Mouse (Mus musculus) intestine, embryonic 15.5 days (tissue): ENCODE measurements around the gene Bzw1. TPM values are rescaled to one million over a fixed set of nuclear protein-coding genes. Genes with fewer than 3 reads are reported as not detected.
"Not testable (repeated sequence)": the region's sequence is repeated elsewhere in the genome, so short reads cannot be mapped to it uniquely, and the experiment has no call there.

ENCODE experiments used
- ATAC-seq: fragments of 200-750 bp; cut with Nextera tagmentation; 2 replicates; pipeline ENCODE4 v1.8.0; 2017; ENCODE audit warnings: moderate TSS enrichment, moderate library complexity
- H3K27ac ChIP-seq: fragments of 300-500 bp; sonication (generic); 2 replicates; pipeline ENCODE4 v1.5.1; 2015; ENCODE audit warnings: mild to moderate bottlenecking, inconsistent platforms
- H3K27me3 ChIP-seq: fragments of 300-500 bp; sonication (generic); replicated peaks from 2 replicates; pipeline ENCODE4 v1.6.1; 2015; ENCODE audit warnings: inconsistent platforms
- H3K36me3 ChIP-seq: fragments of 300-500 bp; sonication (generic); 2 replicates; pipeline ENCODE4 v1.6.1; 2015; ENCODE audit warnings: inconsistent platforms
- H3K4me1 ChIP-seq: fragments of 300-500 bp; sonication (generic); replicated peaks from 2 replicates; pipeline ENCODE4 v1.6.1; 2015; ENCODE audit warnings: inconsistent platforms
- H3K4me2 ChIP-seq: fragments of 300-500 bp; sonication (generic); replicated peaks from 2 replicates; pipeline ENCODE4 v1.6.1; 2015; ENCODE audit warnings: mild to moderate bottlenecking, inconsistent platforms
- H3K4me3 ChIP-seq: fragments of 300-500 bp; sonication (generic); replicated peaks from 2 replicates; pipeline ENCODE4 v1.5.1; 2015; ENCODE audit warnings: inconsistent platforms
- H3K9ac ChIP-seq: fragments of 300-500 bp; sonication (generic); 2 replicates; pipeline ENCODE4 v1.6.1; 2015; ENCODE audit warnings: inconsistent platforms
- H3K9me3 ChIP-seq: fragments of 300-500 bp; sonication (generic); 2 replicates; pipeline ENCODE4 v1.6.1; 2016; ENCODE audit warnings: inconsistent platforms
- WGBS: fragments of 180-500 bp; shearing (Covaris S2); methylation state at CpG from one replicate; pipeline ENCODE4 v1.1.7; 2015; 5-methylcytosine and 5-hydroxymethylcytosine counted together
- polyA plus RNA-seq: library from polyadenylated mRNA; unstranded; fragments of >200 nt; fragmentation: Nextera tagmentation; extraction: Ambion mirVana; gene quantifications from 2 replicates; pipeline ENCODE4 v1.2.1, GENCODE M21; 2015

Bzw1 gene
- polyA plus RNA-seq, 1 experiment from 2014 or later, result 358 TPM

DNA sequence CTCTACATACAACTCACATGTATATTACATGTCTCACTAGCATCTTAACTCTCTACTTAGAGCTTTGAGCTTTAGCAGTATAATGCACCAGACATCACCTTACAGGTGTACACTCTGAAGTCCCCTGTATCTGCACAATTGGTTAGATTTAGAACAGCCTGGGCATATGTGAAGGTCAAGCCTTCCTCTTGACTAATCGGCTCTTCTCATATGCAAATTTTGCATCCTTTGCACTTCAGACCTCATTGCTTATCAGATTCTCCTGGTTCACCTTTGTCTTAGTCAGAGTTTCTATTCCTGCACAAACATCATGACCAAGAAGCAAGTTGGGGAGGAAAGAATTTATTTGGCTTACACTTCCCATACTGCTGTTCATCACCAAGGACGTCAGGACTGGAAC is 23.0 kb upstream of the Bzw1 start:
- Histone ChIP-seq H3K4me1 (no peaks in the 10 kb centered on the region), H3K9ac (no peak overlapping the region), H3K27ac (no peak overlapping the region), H3K9me3 (no peaks in the 10 kb centered on the region), H3K27me3 (no peaks in the 10 kb centered on the region), H3K4me2 (no peak overlapping the region), H3K4me3 (no peak overlapping the region), H3K36me3 (no peaks in the 10 kb centered on the region)
- WGBS, result 76% methylated on average over 2 of the region's 2 CpGs
- ATAC-seq, result no peak

DNA sequence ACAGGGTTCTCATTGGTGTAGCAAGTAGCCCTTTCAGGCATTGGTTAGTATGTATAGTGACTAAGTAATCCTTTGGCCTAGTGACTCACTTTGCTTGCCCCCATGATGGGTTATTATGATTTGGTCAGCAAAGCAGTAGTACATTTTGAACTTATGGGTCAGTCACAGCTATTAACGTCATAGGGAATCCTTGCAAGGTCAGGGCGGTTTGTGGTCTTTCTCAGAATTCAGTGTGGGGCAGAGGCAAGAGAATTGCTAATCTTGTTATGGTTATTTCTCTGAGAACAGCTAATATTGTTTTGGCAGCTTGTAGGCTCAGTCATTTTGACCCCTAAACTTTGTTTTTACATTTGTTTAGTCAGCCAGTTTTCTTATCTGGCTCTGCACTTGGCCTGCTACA is 18.4 kb upstream of the Bzw1 start:
- 76% methylated on average over 2 of the region's 2 CpGs for WGBS
- not testable (repeated sequence) for H3K27me3 ChIP-seq, H3K4me1 ChIP-seq, H3K4me3 ChIP-seq, H3K4me2 ChIP-seq, H3K9ac ChIP-seq, ATAC-seq, H3K36me3 ChIP-seq, H3K27ac ChIP-seq, H3K9me3 ChIP-seq

DNA sequence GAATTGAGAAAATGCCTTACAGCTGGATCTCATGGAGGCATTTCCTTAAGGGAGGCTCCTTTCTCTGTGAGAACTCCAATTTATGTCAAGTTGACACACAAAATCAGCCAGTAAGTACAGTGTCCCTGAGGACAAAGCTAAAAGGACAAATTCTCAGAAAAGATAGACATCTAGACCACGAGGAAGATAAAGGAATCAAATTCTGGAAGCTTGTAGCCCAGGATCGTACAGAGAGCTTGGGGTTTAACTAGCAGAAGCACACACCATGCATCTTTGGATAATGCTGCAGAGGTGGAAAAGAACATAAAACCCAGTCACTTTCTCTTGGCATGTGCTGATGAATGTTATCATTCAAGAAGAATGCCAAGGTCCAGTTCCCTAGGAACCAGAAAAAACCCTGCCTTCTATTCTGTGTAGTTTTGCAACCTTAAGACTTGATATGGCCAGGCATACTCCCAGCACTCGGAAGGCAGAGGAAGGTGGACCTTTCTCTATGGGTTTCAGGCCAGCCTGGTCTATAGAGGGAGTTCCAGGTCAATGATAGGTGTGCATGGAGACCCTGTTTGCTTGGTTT is 17.0 kb upstream of the Bzw1 start:
- no peaks in the 10 kb centered on the region for H3K9me3 ChIP-seq
- no peak overlapping the region for H3K27ac ChIP-seq
- no peak overlapping the region for H3K9ac ChIP-seq
- H3K4me3 ChIP-seq, result no peak overlapping the region
- no peak for ATAC-seq
- 72% methylated on average over 3 of the region's 3 CpGs for WGBS
- H3K36me3 ChIP-seq, result no peaks in the 10 kb centered on the region
- no peaks in the 10 kb centered on the region for H3K27me3 ChIP-seq
- no peak overlapping the region for H3K4me2 ChIP-seq
- H3K4me1 ChIP-seq, result no peaks in the 10 kb centered on the region

DNA sequence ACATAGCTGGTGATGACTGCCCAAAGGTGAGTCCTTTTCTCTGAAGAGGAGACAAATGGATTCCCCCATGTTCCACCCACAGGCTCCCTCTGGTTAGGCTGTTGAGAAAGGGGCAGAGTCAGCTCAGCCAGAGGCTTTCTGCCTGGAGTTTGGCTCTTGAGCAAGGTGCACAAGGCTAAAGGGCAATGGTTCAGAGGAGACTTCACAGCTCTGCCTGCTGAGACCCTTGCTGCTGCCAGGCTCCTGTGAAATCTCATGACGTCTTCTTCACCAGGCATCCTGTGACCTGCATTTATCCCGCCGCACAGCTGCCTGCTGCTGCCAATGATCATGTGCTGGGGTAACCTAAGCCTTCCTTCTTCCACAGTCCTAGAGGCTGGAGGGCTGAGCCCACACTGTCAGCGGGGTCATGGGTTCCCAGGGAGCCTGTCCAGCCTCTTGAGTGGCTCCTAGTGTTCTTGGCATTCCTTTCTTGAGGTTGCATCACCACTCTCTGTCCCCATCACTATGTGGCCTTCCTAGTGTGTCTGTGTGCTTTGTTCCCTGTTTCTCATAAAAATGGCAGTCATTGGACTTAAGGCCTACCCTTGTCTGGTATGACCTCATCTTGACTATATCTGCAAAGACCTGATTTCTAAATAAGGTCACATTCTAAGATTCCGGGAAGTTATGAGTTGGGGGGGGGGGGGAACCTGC is 10.0 kb upstream of the Bzw1 start:
- no peaks in the 10 kb centered on the region for H3K4me1 ChIP-seq
- WGBS, result 77% methylated on average over 5 of the region's 5 CpGs
- H3K9me3 ChIP-seq, result no peaks in the 10 kb centered on the region
- H3K36me3 ChIP-seq, result no peaks in the 10 kb centered on the region
- no peaks in the 10 kb centered on the region for H3K27me3 ChIP-seq
- H3K4me3 ChIP-seq, result no peak overlapping the region
- no peak overlapping the region for H3K27ac ChIP-seq
- H3K9ac ChIP-seq, result no peak overlapping the region
- no peak for ATAC-seq
- no peak overlapping the region for H3K4me2 ChIP-seq

DNA sequence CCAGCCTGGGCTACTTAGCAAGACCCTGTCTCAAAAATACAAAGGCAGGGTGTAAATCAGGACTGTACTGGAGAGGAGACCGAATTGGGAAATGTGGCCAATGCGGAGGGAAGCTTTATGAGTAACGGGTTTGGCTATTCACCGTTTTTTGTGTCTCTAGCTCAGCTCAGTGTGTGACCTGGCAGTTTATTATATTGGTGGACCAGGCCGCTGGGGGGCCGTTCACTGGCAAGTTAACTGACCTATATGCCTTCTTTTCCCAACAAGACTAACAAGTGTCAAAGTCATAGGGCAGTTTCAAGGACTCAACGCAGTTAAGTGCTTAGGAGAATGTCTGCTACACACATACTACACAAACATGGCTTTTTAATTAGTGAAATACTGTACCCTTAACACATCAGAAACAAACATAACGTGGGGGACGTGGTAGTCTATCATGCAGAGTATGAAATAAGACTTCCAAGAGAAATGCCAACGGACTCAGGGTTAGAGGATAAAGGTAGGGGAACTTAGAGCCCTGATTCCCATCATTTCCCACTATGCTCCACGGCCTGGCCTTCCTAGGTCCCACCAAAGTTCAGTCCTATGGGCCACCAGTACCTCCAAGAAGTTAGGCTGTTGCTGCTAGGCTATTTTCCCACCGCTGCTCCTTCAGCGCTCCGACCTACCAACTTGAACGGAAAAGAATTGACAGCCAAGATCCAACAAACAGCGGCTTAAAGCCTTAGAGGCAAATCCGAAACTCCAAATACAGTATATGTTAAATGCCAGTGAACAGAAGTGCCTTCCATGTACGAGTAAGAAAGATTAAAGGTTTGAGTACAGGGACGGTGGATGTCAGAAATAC is 1.1 kb upstream of the Bzw1 start:
- Histone ChIP-seq H3K9me3 (no peaks in the 10 kb centered on the region), H3K4me1 (peaks cover 8% of the 10 kb centered on the region), H3K4me3 (peak overlapping the region; percentile 97), H3K4me2 (peak overlapping the region; percentile 74), H3K27me3 (no peaks in the 10 kb centered on the region), H3K9ac (peak overlapping the region; percentile 91), H3K36me3 (0 out of 2 replicates have a peak, but pooled peaks cover 8% of the 10 kb centered on the region), H3K27ac (peak overlapping the region; percentile 97)
- WGBS, result 39% methylated on average over 19 of the region's 19 CpGs
- no peak for ATAC-seq

DNA sequence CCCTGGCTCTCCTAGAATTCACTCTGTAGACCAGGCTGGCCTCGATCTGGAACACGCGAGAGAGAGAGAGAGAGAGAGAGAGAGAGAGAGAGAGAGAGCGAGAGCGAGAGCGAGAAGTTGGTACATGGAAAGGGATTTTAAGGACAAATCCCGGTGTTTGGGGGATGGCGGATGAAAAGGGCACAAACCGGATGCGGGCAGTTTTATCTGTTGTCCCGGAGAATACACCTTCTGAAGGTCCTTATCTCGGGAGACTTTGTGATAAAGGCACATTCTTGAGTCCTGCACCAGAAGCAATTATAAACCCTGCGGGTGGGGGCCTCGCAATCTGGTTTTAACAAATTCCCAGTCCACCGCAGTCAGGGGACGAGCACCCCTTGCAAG is 438 bp upstream of the Bzw1 start:
- Histone ChIP-seq H3K36me3 (peaks cover 13% of the 10 kb centered on the region; the same call in 1 of the 2 replicates), H3K27ac (peak overlapping the region; percentile 97), H3K4me3 (peak overlapping the region; percentile 97), H3K4me2 (peak overlapping the region; percentile 74), H3K9ac (peak overlapping the region; percentile 91), H3K9me3 (no peaks in the 10 kb centered on the region), H3K27me3 (no peaks in the 10 kb centered on the region), H3K4me1 (peaks cover 8% of the 10 kb centered on the region)
- no peak; the same call in 1 of the 2 replicates for ATAC-seq
- WGBS, result under 1% methylated on average over 15 of the region's 16 CpGs

DNA sequence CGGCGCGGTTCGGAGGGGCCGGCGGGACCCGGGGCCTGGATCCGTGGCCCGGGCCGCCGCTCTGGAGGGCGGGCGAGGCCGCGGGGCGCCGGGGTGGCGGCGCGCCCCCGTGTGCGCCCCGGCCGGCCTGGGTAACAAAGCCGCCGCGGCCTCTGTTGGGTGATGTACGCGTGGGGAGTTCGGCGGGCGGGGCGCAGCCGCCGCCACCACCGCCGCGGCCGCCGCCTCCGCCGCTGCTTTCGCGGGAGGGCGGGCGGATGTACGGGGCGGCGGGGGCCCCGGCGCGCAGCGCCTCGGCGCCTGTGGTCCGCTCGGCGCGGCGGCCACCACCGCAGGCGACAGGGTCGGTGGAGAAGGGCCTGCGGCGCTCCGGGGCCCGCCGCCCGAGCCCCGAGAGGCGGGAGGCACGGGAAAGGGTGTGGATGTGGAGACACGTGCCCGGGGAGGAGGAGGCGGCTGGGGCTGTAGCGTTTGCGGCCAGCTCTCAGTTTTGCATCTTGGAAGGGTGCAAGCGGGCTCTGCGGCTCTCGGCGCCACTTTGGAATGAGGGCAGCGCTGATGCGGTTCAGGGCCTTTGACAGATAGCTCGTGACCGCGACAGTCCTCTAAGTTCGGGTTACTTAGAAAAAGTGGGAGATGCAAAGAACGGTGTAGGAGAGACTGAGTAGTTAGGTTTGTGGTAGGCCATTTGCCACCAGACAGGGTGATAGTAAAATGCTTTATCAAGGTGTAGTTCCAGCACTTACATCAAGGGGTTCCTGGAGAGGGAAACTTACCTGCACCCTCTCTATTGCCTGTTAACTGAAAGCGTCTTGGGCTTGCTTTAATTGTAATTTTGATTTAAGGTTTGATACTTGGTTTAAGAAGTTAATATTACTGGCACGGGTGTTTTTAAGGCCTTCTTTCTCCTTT is 842 bp downstream of the Bzw1 start:
- Histone ChIP-seq H3K27me3 (no peaks in the 10 kb centered on the region), H3K4me3 (peak overlapping the region; percentile 97), H3K27ac (peak overlapping the region; percentile 97), H3K4me2 (peak overlapping the region; percentile 57), H3K36me3 (peaks cover 14% of the 10 kb centered on the region; the same call in 1 of the 2 replicates), H3K9me3 (no peaks in the 10 kb centered on the region), H3K4me1 (peaks cover 8% of the 10 kb centered on the region), H3K9ac (peak overlapping the region; percentile 91)
- WGBS, result under 1% methylated on average over 54 of the region's 90 CpGs
- peak; percentile 79 for ATAC-seq

DNA sequence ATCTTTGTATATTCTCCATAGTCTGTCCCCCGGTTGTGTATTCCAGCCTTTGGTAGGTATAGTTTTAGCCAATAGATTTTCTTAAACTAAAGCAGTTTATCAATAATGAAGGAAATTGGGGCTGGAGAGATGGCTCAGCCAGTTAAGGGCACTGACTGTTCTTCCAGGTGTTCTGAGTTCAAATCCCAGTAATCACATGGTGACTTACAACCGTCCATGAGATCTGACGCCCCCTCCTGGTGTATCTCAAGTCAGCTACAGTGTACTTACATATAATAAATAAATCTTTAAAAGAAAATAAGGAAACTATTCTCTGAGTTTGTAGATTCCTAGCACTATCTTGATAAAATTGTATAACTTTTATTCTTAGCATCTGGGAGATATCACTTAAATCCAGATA is 2.6 kb downstream of the Bzw1 start:
- 97% methylated on average over 3 of the region's 3 CpGs for WGBS
- no peak for ATAC-seq
- H3K27me3 ChIP-seq, result no peaks in the 10 kb centered on the region
- H3K9ac ChIP-seq, result no peak overlapping the region
- H3K4me1 ChIP-seq, result peaks cover 8% of the 10 kb centered on the region
- H3K9me3 ChIP-seq, result no peaks in the 10 kb centered on the region
- no peak overlapping the region for H3K27ac ChIP-seq
- H3K36me3 ChIP-seq, result peaks cover 16% of the 10 kb centered on the region; the same call in 1 of the 2 replicates
- H3K4me3 ChIP-seq, result no peak overlapping the region
- H3K4me2 ChIP-seq, result no peak overlapping the region

DNA sequence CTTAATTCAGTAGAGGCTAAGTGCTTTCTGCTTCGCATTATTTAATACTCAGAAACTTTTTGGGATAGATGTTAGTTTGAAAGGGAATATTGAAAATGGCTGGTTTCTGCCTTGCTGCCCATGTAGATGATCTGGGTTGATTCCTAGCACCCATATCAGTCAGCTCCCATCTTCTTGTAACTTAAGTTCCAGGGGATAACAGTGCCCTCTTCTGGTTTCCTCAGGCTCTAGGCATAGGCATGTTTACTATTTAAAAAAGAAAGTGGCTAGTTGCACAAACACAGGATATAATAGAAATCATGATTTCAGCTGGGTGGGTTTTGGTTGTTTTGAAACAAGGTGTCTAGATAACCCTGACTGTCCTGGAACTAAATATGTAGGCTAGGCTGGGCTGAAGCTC is 3.5 kb downstream of the Bzw1 start:
- H3K9ac ChIP-seq, result no peak overlapping the region
- no peak overlapping the region for H3K4me2 ChIP-seq
- peaks cover 24% of the 10 kb centered on the region for H3K36me3 ChIP-seq
- H3K4me1 ChIP-seq, result peaks cover 7% of the 10 kb centered on the region
- no peaks in the 10 kb centered on the region for H3K27me3 ChIP-seq
- 97% methylated on average over 1 of the region's 1 CpGs for WGBS
- ATAC-seq, result no peak
- no peak overlapping the region for H3K4me3 ChIP-seq
- no peak overlapping the region for H3K27ac ChIP-seq
- no peaks in the 10 kb centered on the region for H3K9me3 ChIP-seq

DNA sequence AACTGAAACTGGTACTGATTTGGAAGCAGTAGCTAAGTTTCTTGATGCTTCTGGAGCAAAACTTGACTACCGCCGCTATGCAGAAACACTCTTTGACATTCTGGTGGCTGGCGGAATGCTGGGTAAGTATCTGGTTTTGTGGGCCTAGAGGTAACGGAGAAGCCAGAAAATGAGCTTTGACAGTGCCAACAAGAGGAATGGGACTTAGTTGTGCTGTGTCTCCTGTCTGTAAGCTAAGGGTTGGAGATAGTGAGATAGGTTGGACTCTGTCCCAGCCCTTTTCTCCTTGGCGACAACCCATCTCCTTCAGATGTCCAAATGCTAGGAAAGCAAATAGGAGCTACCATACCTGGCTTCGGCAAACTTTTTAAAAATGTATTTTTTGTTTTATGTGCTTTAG is 5.0 kb downstream of the Bzw1 start:
- H3K9me3 ChIP-seq, result no peaks in the 10 kb centered on the region
- no peaks in the 10 kb centered on the region for H3K27me3 ChIP-seq
- no peak overlapping the region for H3K27ac ChIP-seq
- no peak for ATAC-seq
- no peak overlapping the region for H3K9ac ChIP-seq
- H3K4me2 ChIP-seq, result no peak overlapping the region
- peaks cover 33% of the 10 kb centered on the region for H3K36me3 ChIP-seq
- H3K4me3 ChIP-seq, result no peak overlapping the region
- H3K4me1 ChIP-seq, result no peaks in the 10 kb centered on the region
- WGBS, result 91% methylated on average over 6 of the region's 6 CpGs

DNA sequence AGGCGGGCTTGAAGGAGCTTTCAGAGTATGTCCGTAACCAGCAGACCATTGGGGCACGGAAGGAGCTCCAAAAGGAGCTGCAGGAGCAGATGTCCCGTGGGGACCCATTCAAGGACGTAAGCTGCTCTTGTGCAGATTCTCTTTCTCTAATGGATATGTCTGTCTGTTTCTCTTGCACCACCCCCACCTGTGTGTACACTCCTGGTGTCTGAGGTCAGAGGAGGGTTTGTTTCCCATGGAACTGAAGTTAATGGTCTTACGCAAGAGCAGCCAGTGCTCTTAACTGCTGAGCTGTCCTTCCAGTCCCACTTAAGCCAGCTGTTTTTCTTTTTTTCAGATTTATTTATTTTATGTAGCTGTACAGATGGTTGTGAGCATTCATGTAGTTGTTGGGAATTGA is 8.7 kb downstream of the Bzw1 start:
- WGBS, result 82% methylated on average over 6 of the region's 6 CpGs
- no peak overlapping the region for H3K9ac ChIP-seq
- H3K4me1 ChIP-seq, result no peaks in the 10 kb centered on the region
- H3K27me3 ChIP-seq, result no peaks in the 10 kb centered on the region
- ATAC-seq, result no peak
- no peak overlapping the region for H3K4me3 ChIP-seq
- H3K9me3 ChIP-seq, result no peaks in the 10 kb centered on the region
- peaks cover 30% of the 10 kb centered on the region for H3K36me3 ChIP-seq
- H3K27ac ChIP-seq, result no peak overlapping the region
- no peak overlapping the region for H3K4me2 ChIP-seq

DNA sequence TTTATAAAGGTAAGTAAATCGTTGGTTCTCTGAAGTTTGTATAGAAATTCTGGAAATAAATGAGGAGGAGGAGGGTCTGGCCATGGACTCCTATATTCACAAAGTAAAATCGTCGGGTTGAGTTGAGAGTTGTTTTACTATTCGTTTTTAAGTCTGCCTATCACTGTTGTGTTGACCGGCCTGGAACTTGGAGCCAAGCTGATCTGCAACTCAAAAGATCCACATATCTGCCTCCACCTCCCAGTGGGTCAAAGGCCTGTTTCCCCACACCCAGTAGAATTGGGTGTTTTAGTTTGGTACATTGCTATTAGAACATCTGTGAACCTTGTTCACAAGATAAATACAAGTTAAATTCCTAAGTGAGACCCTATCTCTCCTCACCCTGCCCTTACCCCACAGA is 11.0 kb downstream of the Bzw1 start:
- Histone ChIP-seq H3K9ac (no peak overlapping the region), H3K27ac (no peak overlapping the region), H3K9me3 (no peaks in the 10 kb centered on the region), H3K27me3 (no peaks in the 10 kb centered on the region), H3K36me3 (peaks cover 24% of the 10 kb centered on the region), H3K4me2 (no peak overlapping the region), H3K4me3 (no peak overlapping the region), H3K4me1 (no peaks in the 10 kb centered on the region)
- 94% methylated on average over 5 of the region's 5 CpGs for WGBS
- no peak for ATAC-seq
